Mouse (Mus musculus) WW6 (cell line): ENCODE data around the gene Ghsr.

Source experiments
- DNase-seq: peaks from one replicate; pipeline ENCODE4 v3.0.0-alpha.2; 2013; ENCODE audit warnings: low read depth, low spot score

Gene Ghsr

GRCm38 (mm10) chr3:27408564-27408963 is 37.4 kb downstream of the Ghsr start:
- DNase-seq: no peak

- no peak for DNase-seq
These were observed 40.1 kb downstream of the Ghsr start for GRCm38 (mm10) chr3:27411286-27411685.

- no peak for DNase-seq
These were observed 42.4 kb downstream of the Ghsr start for GRCm38 (mm10) chr3:27413566-27413965.

- no peak for DNase-seq
These were observed 45.6 kb downstream of the Ghsr start for GRCm38 (mm10) chr3:27416786-27417185.

GRCm38 (mm10) chr3:27418602-27419001 is 47.5 kb downstream of the Ghsr start:
- no peak for DNase-seq

GRCm38 (mm10) chr3:27421980-27422379 is 50.8 kb downstream of the Ghsr start:
- no peak for DNase-seq

- DNase-seq: no peak
These were observed 51.4 kb downstream of the Ghsr start for GRCm38 (mm10) chr3:27422521-27422920.

GRCm38 (mm10) chr3:27424049-27424667 is 53.0 kb downstream of the Ghsr start:
- DNase-seq: no peak

GRCm38 (mm10) chr3:27427406-27427805 is 56.3 kb downstream of the Ghsr start:
- no peak for DNase-seq
